Mouse (Mus musculus): ENCODE measurements around the gene Bfar. TPM values are rescaled to one million over a fixed set of nuclear protein-coding genes. Genes with fewer than 3 reads are reported as not detected.
"Not testable (repeated sequence)": the region's sequence is repeated elsewhere in the genome, so short reads cannot be mapped to it uniquely, and the experiment has no call there.

Gene Bfar
- polyA plus RNA-seq, 1 experiment from 2014 or later = 48.3 TPM

DNA sequence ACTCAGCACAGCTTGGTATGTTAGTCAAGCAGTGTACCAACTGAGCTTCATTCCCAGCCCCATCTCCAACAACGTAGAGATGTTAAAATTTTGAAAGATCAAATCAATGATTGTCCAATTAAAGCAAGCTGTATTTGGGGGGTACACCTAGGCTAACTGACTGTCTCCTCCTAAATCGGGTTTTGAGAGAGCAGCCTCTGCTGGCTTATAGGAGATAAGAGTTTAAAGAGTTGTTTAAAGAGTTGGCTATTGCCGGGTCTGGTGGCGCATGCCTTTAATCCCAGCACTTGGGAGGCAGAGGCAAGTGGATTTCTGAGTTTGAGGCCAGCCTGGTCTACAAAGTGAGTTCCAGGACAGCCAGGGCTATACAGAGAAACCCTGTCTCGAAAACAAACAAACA lies 762 bp upstream of the Bfar start:
- not testable (repeated sequence) for H3K36me3 ChIP-seq; H3K27me3 ChIP-seq; H3K27ac ChIP-seq; H3K9ac ChIP-seq; H3K9me3 ChIP-seq; ATAC-seq (ENCODE audit: insufficient number of reproducible peaks, insufficient read depth, low FRiP score, low TSS enrichment)
- Histone ChIP-seq H3K4me2 (replicated peaks) (peak overlapping the region; percentile 79), H3K4me3 (0 out of 2 replicates have a peak overlapping the region, but pooled peaks have one; percentile 98), H3K4me1 (peaks cover 16% of the 10 kb centered on the region)
- 80% methylated on average over 5 of the region's 5 CpGs for WGBS

GRCm38 (mm10) chr16:13672386-13672898 lies 784 bp downstream of the Bfar start:
- under 1% methylated on average over 20 of the region's 20 CpGs for WGBS
- Histone ChIP-seq H3K4me2 (replicated peaks) (peak overlapping the region; percentile 79), H3K9me3 (no peaks in the 10 kb centered on the region), H3K4me3 (peak overlapping the region; percentile 98), H3K4me1 (peaks cover 10% of the 10 kb centered on the region), H3K27me3 (no peaks in the 10 kb centered on the region), H3K36me3 (peaks cover 17% of the 10 kb centered on the region), H3K27ac (peak overlapping the region; percentile 84; the same call in 1 of the 2 replicates), H3K9ac (peak overlapping the region; percentile 86)
- ATAC-seq (ENCODE audit: insufficient number of reproducible peaks, insufficient read depth, low FRiP score, low TSS enrichment) = no peak

DNA sequence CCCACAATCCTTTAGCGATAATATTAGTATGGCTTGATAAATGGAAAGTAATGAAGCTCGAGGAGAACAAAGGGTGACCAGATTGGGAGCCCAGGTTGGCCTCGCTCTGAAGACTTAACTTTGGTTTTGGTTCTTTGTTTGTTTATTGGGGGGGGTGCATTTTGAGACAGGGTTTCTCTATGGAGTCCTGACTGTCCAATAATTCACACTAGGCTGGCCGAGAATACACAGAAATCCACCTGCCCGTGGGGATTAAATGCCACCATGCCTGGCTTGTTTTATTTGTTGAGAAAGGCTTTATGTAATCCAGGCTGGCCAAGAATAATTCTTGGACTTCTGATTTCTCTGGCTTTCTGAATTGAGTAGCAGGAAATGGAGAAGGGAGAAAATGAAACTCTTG lies 1.5 kb downstream of the Bfar start:
- 80% methylated on average over 5 of the region's 5 CpGs for WGBS
- no peaks in the 10 kb centered on the region for H3K27me3 ChIP-seq
- ATAC-seq (ENCODE audit: insufficient number of reproducible peaks, insufficient read depth, low FRiP score, low TSS enrichment) = no peak
- H3K4me2 ChIP-seq (replicated peaks) = peak overlapping the region; percentile 79
- H3K36me3 ChIP-seq = peaks cover 22% of the 10 kb centered on the region
- no peak overlapping the region for H3K9ac ChIP-seq
- no peak overlapping the region for H3K27ac ChIP-seq
- peak overlapping the region; percentile 98; the same call in 1 of the 2 replicates for H3K4me3 ChIP-seq
- H3K9me3 ChIP-seq = no peaks in the 10 kb centered on the region
- peaks cover 10% of the 10 kb centered on the region for H3K4me1 ChIP-seq

DNA sequence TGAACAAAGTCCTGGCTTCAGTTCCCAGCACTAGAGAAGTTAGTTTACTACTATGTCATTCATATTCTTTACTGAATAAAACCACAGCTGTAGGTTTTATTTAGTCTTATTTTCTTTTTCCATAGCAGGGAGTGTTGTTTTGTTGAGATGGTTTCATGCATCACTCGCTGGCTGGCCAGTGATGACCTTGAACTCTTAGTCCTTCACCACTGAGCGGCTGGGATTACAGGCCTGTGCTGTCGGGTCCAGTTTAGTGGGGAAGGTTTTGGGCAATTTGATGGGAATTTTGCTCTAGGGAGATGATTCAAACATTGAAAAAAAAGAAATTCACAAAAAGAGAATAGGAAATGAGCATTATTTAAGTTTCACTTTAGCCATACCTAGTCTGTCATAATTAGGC lies 2.9 kb downstream of the Bfar start:
- ATAC-seq (ENCODE audit: insufficient number of reproducible peaks, insufficient read depth, low FRiP score, low TSS enrichment) = no peak
- 95% methylated on average over 3 of the region's 3 CpGs for WGBS
- Histone ChIP-seq H3K9ac (no peak overlapping the region), H3K27me3 (no peaks in the 10 kb centered on the region), H3K27ac (no peak overlapping the region), H3K4me3 (no peak overlapping the region), H3K4me1 (peaks cover 10% of the 10 kb centered on the region), H3K4me2 (replicated peaks) (no peak overlapping the region), H3K36me3 (peaks cover 28% of the 10 kb centered on the region), H3K9me3 (no peaks in the 10 kb centered on the region)

DNA sequence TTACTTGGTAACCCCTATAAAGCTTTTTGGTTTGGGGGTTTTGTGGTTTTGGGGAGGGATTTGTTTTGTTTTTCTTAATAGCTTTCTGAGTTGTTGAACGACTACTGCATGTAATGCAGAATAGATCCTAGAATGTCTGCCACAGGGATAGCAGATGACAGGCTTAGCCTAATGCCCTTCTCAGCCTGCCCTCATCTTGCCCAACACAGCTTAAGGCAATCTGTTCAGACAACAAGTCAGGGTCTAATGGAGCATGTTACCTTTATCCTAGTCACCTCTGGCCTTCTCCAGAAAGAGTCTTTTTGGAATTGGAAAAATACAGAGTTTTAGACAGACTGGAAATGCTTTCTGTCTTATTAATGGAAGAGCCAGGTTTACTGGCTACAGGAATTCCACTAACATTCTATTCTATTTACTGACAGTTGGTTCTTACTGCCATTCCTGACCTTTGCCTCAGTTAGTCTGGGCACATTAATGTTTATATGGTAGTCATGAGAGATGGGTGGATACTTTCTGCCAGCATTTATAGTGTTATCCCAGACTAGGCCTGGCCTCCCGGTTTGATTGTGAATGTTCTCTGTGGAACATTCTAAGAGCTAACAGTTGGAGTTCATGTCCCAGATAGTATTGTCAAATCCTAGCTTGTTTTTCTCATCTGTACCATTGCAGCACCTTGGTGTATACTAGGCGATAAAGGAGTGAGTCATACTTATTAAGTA lies 7.1 kb downstream of the Bfar start:
- Histone ChIP-seq H3K27me3 (no peaks in the 10 kb centered on the region), H3K4me3 (no peak overlapping the region), H3K4me2 (replicated peaks) (no peak overlapping the region), H3K36me3 (peaks cover 31% of the 10 kb centered on the region), H3K4me1 (no peaks in the 10 kb centered on the region), H3K9ac (no peak overlapping the region), H3K9me3 (no peaks in the 10 kb centered on the region), H3K27ac (no peak overlapping the region)
- 90% methylated on average over 3 of the region's 3 CpGs for WGBS
- no peak for ATAC-seq (ENCODE audit: insufficient number of reproducible peaks, insufficient read depth, low FRiP score, low TSS enrichment)

DNA sequence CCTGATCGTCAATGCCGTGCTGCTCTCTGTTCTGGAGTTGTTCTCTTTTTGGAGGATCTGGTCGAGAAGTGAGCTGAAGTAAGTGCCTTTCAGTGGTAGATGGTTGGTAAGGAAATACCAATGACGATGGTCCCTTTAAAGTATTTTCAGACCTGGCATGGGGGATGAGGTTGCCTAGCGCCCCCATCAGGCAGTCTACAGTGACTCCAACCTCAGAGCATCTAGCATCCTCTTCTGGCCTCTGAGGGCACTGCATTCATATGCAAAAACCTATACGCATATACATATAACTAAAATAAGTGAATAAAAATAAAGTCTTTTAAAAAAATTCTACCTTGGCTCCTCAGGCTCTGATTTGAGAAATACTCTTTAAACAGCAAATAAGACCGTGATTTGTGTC lies 27.3 kb downstream of the Bfar start:
- no peaks in the 10 kb centered on the region for H3K4me1 ChIP-seq
- ATAC-seq (ENCODE audit: insufficient number of reproducible peaks, insufficient read depth, low FRiP score, low TSS enrichment) = no peak
- H3K9me3 ChIP-seq = no peaks in the 10 kb centered on the region
- WGBS = 87% methylated on average over 7 of the region's 7 CpGs
- H3K4me2 ChIP-seq (replicated peaks) = no peak overlapping the region
- H3K36me3 ChIP-seq = peaks cover 66% of the 10 kb centered on the region
- H3K27ac ChIP-seq = no peak overlapping the region
- H3K9ac ChIP-seq = no peak overlapping the region
- no peaks in the 10 kb centered on the region for H3K27me3 ChIP-seq
- no peak overlapping the region for H3K4me3 ChIP-seq

DNA sequence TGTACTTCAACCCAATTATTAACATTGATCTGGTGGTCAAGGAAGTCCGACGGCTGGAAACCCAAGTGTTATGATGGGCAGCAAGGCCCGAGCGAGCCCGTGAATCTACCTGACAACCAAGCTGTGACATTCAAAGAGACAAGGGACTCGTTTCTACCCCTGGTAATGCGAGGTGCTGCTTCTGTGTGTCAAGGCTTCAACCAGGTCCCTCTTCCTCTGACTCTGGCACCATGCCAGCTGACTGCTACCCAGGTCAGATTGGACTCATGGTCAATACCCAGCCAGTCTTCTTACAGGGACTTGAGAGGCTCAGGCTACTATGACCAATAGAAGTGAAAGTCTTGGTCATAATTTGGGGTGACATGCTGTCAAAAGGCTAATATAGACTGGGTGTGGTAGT lies 30.5 kb downstream of the Bfar start:
- Histone ChIP-seq H3K4me2 (replicated peaks) (no peak overlapping the region), H3K27me3 (no peaks in the 10 kb centered on the region), H3K9me3 (no peaks in the 10 kb centered on the region), H3K27ac (no peak overlapping the region), H3K36me3 (peaks cover 55% of the 10 kb centered on the region), H3K4me1 (no peaks in the 10 kb centered on the region), H3K4me3 (no peak overlapping the region), H3K9ac (no peak overlapping the region)
- no peak for ATAC-seq (ENCODE audit: insufficient number of reproducible peaks, insufficient read depth, low FRiP score, low TSS enrichment)
- WGBS = 96% methylated on average over 7 of the region's 7 CpGs

DNA sequence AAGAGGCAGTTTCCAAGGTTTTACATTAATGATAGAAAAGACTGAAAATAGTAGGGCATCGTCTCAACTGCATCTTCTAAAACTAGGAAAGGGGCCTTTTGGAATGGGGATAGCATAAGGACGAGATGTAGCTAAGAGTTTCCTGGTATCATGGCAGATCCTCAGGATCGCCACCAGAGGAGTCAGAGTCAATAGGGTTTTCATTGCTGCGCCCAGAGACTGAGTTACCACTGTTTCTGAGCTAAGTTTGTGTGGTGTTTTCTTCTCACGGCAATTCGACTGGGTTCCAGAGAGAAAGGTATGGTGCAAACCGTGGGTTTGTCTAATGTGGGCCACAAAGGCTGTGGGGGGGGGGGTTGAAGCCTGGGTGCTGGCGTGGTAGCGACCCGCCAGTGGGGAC lies 33.0 kb downstream of the Bfar start:
- no peaks in the 10 kb centered on the region for H3K27me3 ChIP-seq
- H3K36me3 ChIP-seq = peaks cover 32% of the 10 kb centered on the region
- H3K4me1 ChIP-seq = no peaks in the 10 kb centered on the region
- no peak overlapping the region for H3K4me2 ChIP-seq (replicated peaks)
- 91% methylated on average over 9 of the region's 10 CpGs for WGBS
- no peak for ATAC-seq (ENCODE audit: insufficient number of reproducible peaks, insufficient read depth, low FRiP score, low TSS enrichment)
- no peaks in the 10 kb centered on the region for H3K9me3 ChIP-seq
- H3K27ac ChIP-seq = no peak overlapping the region
- no peak overlapping the region for H3K9ac ChIP-seq
- no peak overlapping the region for H3K4me3 ChIP-seq

GRCm38 (mm10) chr16:13714910-13715309 lies 43.3 kb downstream of the Bfar start:
- Histone ChIP-seq H3K9ac (no peak overlapping the region), H3K27me3 (no peaks in the 10 kb centered on the region), H3K4me2 (replicated peaks) (no peak overlapping the region), H3K4me1 (no peaks in the 10 kb centered on the region), H3K4me3 (no peak overlapping the region), H3K9me3 (no peaks in the 10 kb centered on the region), H3K36me3 (no peaks in the 10 kb centered on the region), H3K27ac (no peak overlapping the region)
- no peak for ATAC-seq (ENCODE audit: insufficient number of reproducible peaks, insufficient read depth, low FRiP score, low TSS enrichment)
- WGBS = 90% methylated on average over 3 of the region's 3 CpGs

DNA sequence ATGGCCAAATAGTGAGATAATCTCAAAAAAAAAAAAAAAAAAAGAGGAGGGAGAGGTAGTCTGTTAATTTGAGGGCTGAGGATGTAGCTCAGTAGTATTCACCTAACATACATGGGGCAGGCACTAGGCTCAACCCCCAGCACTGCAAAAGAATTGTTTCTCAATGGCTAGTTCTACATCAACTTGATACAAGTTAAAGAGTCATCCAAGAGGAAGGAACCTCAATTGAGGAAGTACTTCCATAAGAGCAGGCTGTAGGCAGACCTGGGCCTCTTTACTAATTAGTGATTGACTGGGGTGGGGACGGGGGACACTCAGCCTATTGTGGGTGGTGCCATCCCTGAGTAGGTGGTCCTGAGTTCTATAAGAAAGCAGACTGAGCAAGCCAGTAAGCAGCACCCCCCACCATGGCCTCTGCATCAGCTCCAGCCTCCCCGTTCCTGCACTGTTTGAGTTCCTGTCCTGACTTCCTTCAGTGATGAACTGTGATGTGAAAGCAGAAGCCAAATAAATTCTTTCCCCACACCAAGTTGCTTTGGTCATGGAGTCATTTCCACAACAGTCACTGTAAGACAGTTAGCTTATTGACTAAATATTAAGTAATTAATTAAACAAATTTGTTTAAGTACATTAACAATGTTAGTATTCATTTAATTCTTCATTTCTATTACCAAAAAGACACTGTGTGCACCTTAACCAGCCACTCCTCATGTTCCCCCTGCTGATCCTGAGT lies 45.3 kb downstream of the Bfar start:
- Histone ChIP-seq H3K4me1 (no peaks in the 10 kb centered on the region), H3K27ac (no peak overlapping the region), H3K27me3 (no peaks in the 10 kb centered on the region), H3K4me2 (replicated peaks) (no peak overlapping the region), H3K36me3 (no peaks in the 10 kb centered on the region), H3K9ac (no peak overlapping the region), H3K9me3 (no peaks in the 10 kb centered on the region), H3K4me3 (no peak overlapping the region)
- ATAC-seq (ENCODE audit: insufficient number of reproducible peaks, insufficient read depth, low FRiP score, low TSS enrichment) = no peak
- WGBS = 84% methylated on average over 2 of the region's 2 CpGs

- Histone ChIP-seq H3K9me3 (no peaks in the 10 kb centered on the region), H3K36me3 (no peaks in the 10 kb centered on the region), H3K4me2 (replicated peaks) (no peak overlapping the region), H3K4me3 (no peak overlapping the region), H3K9ac (no peak overlapping the region), H3K4me1 (no peaks in the 10 kb centered on the region), H3K27me3 (no peaks in the 10 kb centered on the region), H3K27ac (no peak overlapping the region)
- 37% methylated on average over 10 of the region's 10 CpGs for WGBS
- ATAC-seq (ENCODE audit: insufficient number of reproducible peaks, insufficient read depth, low FRiP score, low TSS enrichment) = no peak
Observed at GRCm38 (mm10) chr16:13722937-13723336, 51.3 kb downstream of the Bfar start.

- Histone ChIP-seq H3K4me2 (replicated peaks) (no peak overlapping the region), H3K36me3 (no peaks in the 10 kb centered on the region), H3K27me3 (no peaks in the 10 kb centered on the region), H3K4me1 (no peaks in the 10 kb centered on the region), H3K9ac (no peak overlapping the region), H3K4me3 (no peak overlapping the region), H3K9me3 (no peaks in the 10 kb centered on the region), H3K27ac (no peak overlapping the region)
- WGBS = 86% methylated on average over 5 of the region's 5 CpGs
- no peak for ATAC-seq (ENCODE audit: insufficient number of reproducible peaks, insufficient read depth, low FRiP score, low TSS enrichment)
Observed at GRCm38 (mm10) chr16:13727811-13728335, 56.2 kb downstream of the Bfar start.
